Mouse (Mus musculus) gastrocnemius, adult 18-20 months (tissue): ENCODE results near the gene Usp2. TPM values are rescaled to one million over a fixed set of nuclear protein-coding genes. Genes with fewer than 3 reads are reported as not detected.

Source experiments
- DNase-seq: peaks from one replicate; pipeline ENCODE4 v3.0.0; 2021; ENCODE audit warnings: low spot score
- total RNA-seq, 2 experiments: library from RNA; stranded (reverse); gene quantifications; 2 replicates each; pipeline ENCODE4 v1.2.3; 2021

Usp2 gene
- total RNA-seq, 2 experiments from 2014 or later = 125 to 221 TPM

DNA sequence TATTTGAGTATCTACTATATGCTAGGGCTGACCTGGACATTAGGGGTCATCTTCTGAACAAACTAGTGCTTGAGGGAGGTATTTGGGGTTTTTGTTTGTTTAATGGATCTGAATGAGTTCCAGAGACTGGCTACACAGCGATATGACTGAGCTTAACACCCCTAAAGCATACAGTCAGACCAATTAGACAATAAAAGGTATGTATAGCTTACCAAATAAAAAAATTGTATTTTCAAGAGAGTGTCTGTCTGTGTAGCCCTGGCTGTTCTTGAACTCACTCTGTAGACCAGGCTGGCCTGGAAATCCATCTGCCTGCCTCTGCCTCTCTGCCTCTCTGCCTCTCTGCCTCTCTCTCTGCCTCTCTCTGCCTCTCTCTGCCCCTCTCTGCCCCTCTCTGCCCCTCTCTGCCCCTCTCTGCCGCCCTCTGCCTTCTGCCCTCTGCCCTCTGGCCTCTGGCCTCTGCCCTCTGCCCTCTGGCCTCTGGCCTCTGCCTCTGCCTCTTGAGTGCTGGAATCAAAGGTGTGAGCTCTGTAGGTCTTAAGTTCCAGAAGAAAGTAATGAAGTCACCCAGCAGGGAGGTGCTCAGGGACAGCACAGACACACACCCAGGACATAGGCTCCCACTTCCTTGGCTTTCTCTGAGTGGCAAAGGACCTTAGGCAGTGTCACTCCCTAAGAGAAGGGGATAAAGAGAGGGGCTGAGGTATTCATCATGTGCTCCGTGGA is 21.5 kb upstream of the Usp2 start:
- DNase-seq = no peak

DNA sequence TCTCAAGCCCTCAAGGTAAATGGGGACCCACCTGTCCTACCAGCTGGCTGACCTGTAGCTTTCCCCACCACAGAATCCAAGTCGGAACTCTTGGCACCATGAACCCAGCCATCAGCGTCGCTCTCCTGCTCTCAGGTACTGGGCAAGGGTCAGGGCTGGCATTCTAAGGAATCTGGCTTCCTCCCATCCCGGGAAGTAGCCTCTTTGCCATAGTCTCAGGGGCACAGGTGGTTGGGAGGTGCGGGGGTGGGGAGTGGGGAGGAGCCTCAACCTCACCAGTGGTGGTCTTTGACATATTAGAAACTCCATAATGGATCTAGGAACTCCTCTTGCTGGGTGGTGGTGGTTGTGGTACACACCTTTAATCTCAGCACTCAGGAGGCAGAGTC is 20.9 kb upstream of the Usp2 start:
- no peak for DNase-seq

DNA sequence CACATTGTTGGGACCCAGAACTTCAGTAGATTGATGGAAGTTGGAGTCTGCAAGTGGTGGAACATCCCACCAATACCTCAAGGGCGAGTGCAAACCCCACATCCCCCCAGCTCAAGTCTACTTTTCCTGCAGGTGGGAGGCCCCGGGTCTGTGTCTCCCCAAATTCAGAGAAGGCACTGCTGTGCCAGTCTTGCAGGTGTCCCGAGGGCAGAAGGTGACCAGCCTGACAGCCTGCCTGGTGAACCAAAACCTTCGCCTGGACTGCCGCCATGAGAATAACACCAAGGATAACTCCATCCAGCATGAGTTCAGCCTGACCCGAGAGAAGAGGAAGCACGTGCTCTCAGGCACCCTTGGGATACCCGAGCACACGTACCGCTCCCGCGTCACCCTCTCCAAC is 20.4 kb upstream of the Usp2 start:
- no peak for DNase-seq

DNA sequence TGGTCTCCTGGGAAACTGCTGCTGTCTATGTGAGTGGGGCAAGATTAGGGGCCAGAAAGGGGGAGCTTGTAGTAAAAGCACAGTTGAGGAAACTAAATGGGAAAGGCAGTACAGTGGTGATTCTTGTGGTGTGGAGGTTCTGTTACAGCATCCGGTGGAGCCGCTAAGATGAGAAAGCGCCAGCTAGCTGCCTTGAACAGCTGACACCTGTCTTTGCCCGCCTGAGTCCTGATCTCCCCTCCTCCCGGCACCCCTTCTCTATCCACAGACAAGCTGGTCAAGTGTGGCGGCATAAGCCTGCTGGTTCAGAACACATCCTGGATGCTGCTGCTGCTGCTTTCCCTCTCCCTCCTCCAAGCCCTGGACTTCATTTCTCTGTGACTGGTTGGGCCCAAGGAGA is 19.8 kb upstream of the Usp2 start:
- no peak for DNase-seq

DNA sequence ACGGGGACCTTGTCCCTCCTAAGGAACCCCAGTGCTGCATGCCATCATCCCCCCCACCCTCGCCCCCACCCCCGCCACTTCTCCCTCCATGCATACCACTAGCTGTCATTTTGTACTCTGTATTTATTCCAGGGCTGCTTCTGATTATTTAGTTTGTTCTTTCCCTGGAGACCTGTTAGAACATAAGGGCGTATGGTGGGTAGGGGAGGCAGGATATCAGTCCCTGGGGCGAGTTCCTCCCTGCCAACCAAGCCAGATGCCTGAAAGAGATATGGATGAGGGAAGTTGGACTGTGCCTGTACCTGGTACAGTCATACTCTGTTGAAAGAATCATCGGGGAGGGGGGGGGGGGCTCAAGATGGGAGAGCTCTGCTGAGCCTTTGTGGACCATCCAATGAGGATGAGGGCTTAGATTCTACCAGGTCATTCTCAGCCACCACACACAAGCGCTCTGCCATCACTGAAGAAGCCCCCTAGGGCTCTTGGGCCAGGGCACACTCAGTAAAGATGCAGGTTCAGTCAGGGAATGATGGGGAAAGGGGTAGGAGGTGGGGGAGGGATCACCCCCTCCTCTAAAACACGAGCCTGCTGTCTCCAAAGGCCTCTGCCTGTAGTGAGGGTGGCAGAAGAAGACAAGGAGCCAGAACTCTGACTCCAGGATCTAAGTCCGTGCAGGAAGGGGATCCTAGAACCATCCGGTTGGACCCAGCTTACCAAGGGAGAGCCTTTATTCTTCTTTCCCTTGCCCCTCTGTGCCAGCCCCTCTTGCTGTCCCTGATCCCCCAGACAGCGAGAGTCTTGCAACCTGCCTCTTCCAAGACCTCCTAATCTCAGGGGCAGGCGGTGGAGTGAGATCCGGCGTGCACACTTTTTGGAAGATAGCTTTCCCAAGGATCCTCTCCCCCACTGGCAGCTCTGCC is 19.0 kb upstream of the Usp2 start:
- DNase-seq = no peak

DNA sequence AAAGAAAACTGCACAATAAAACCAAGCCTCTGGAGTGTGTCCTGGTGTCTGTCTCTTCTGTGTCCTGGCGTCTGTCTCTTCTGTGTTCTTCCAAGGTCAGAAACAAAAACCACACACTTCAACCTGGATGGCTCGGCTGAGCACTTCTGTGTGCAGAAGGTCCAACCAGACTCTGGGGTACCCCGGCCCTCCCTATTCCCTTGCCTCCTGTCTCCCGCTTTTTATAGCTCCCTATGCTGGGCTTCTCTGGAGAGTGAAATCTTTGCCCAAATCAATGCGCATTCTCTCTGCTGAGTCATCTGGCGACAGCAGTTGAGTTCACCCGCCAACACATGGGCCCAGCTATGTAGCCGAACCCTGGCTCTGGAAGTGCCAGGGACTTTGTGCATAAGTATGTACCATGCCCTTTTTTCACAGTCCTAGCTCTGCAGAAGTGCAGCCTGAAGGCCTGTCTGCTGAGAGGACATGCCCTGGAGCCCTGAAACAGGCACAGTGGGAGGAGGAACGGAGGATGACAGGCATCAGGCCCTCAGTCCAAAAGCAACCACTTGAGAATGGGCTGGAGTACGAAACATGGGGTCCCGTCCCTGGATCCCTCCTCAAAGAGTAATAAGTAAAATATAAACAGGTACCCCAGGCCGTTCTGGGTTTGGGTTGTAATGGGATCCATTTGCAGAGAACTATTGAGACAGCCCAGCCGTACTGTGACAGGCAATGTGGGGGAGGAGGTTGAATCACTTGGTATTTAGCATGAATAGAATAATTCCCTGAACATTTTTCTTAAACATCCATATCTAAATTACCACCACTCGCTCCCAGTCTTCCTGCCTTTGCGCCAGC is 18.1 kb upstream of the Usp2 start:
- DNase-seq = no peak

DNA sequence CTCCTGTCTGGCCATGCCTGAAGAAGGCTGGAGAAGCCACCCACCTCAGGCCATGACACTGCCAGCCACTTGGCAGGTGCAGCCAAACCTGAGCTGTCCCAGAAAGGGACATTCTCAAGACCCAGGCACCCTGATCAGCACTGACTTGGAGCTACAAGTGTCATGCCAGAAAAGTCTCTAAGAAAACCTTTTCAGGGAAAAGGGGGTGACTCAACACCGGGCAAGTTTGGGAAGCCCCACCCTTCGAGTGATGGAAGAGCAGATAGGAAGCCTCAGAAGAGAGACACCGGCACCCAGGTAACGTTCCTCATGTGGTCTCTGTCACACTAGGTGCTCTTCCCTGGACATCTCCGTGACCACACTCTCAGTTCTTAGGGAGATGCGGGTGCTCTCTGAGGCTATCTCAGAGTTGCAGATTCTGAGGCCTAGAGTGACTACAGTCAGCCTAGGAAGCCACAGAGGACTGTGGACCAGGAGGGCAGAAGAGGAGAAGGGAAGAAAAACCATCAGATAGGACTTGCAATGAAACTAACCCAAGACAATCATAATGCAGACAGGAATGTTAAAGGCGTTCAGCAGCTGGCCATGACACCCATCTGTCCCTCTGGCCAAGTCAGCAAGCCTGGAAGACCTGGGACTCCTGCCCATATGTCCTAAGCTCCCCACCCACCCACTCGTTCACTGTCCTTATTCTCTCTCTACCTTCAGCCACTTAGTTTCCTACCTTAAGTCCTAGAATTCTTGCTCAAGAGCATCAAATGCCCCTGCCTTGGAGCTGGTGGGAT is 17.2 kb upstream of the Usp2 start:
- DNase-seq = no peak

DNA sequence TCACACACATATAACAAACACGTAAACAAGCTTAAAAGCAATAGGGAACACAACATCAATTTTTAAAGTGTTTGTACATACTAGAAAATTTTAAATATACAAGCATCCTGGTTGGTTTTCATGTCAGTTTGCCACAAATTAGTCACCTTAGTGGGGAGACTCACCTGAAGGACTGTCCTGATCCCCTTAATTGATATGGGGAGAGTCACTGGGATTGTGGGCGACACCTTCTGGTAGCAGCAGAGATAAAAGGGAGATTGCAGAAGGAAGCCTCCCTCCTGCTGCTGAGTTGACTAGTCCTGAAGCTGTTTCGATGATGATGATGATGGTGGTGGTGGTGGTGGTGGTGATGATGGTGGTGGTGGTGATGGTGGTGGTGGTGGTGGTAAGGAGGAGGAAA is 14.0 kb upstream of the Usp2 start:
- DNase-seq = no peak

DNA sequence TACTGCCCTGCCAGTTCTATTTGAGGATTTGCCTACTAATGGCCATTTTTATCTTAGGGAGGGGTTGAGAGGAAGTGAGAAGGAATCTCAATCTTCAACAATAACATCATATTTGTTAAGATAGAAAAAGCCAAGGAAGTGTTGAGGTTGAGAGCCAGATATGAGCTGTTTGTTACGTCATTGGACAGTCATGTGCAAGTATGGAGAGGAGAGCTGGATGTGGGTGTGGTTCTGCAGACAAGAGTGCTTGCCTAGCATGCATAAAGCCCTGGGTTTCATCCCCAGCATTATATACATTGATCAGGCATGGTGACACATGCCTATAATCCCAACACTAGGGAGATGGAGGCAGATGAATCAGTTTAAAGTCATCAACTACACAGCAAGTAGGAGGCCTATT is 12.9 kb upstream of the Usp2 start:
- DNase-seq = no peak

DNA sequence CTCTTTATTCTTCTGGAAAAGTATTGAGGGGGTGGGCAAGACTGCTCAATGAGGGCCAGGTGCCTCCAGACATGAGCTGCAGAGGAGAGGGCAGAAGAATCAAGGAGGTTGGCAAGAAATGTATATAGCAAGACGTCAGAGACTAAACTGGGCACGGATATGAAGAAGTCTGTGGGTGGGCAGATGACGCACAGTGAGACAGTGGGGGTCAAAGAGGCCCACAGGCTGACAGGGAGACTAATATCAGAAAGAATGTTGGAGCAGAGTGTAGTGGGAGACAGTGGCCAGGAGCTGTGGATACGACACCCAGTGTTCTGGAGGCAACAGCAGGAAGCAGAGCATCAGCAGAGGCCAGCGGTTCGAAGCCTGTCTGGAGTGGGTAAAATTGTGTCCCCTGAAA is 8.2 kb upstream of the Usp2 start:
- no peak for DNase-seq

DNA sequence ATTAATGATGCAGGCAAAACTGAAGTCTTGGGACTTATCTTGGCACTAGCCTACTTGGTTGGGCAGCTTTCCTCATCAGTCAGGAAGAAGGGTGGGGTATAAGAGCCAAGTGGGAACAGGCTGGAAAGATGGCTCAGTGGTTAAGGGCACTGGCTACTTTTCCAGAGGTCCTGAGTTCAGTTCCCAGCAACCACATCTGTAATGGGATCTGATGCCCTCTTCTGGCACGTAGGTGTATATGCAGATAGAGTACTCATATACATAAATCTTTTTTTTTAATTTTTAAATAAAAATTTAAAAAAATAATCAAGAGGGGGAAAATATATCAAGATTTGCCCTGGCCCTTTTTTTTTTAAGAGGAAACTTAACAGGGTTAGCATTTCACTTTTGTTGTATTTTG is 1.6 kb upstream of the Usp2 start:
- no peak for DNase-seq

DNA sequence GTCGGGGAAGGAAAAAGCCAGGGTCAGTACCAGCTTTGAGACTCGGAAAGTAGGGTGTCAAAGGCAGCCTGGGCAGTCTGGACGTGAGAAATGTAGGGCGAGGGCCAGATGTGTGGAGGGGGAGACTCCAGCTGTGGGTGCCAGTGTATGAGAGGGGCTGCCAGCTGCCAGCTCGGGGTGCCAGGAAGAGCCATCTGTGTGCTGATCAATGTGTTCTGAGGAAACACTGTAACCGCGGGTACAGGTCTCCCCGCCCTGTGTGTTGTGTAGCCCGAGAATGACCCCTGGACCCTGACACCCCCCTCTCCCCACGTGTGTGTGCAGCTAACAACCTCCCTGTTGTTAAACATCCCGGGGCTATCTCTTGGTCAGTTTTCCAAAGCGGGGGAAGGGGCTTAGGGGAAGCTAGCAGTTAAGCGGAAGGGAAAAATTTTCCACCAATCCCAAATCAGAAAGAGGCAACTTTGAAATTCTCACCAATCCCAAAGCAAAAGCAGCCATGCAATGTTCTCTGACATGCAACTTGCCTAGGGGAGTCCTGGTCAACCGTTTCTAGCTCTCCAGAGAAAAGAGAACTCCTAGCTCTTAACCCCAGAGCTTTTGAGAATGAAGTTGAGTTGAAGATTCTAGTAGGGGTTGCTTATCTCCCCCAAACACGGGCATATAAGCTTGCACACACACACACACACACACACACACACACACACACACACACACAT is 579 bp downstream of the Usp2 start:
- DNase-seq = no peak

DNA sequence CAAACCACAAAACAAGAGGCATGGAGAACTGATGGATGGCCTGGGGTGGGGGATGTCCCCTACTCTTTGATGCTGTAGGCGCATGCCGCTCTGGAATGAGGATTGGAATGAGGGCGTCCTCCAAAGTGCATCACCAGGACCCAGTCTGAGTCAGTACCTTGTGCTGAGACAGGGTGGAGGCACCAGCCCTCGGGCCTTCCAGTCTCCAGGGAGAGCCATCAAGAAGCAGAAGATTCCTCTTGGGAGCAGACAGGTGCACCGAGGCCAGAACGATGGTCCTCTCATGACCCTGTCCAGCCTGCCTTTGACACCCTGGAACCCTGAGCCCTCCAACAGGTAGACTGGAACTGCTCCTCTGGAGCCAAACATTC is 1.1 kb downstream of the Usp2 start:
- peak; percentile 23 for DNase-seq

DNA sequence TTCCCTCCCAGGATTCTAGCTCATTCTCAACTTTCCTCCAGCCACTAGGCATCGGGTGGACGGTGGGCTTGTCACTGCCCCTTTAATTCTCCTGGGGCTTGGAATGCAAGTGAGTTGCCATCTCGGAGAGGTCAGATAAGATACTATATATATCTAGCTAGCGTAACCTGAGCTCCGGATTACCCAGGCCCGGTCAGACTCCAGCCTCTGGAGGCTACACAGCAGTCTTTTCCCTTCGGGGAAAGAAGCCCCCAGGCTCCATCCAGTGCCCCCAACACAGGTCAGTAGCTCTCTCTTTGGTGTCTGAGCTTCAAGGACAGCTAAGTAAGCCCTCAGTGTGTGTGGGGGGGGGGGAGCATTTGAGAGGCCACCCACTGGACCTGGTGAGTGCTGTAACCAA is 2.4 kb downstream of the Usp2 start:
- DNase-seq = peak; percentile 69

DNA sequence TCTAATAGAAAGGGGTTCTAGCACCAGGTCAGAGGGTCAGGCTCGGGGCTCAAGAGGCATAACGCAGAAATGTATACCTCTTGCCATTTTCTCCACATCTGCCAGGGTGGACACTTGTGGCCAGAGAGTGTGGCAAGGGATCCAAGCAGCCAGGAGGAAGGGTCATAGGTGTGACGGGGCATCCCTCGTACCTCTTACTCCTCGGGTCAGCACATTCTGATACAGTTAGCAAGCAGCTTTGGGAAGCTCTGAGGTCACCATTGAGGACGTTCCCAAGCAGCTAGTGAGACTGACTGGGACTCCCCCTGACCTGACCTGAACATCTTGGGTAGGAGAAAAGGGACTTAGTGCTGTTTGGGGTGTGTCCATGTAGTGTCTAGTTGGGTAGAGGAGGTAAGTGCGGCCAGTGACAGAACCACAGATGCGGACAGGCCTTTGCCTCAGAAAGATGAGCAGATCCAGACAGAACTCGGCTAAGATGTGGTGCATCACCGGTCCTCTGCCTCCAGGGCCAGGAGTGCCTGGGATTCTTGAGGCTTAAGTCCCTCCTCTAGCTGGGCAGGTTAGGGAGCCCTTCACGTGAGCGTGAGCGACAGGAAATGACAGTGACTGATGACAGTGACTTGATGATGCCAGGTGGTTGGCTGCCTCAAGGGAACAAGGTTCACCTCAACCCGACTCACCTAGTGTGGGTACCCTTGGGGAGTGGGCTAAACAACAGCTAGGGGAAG is 3.5 kb downstream of the Usp2 start:
- peak; percentile 62 for DNase-seq

DNA sequence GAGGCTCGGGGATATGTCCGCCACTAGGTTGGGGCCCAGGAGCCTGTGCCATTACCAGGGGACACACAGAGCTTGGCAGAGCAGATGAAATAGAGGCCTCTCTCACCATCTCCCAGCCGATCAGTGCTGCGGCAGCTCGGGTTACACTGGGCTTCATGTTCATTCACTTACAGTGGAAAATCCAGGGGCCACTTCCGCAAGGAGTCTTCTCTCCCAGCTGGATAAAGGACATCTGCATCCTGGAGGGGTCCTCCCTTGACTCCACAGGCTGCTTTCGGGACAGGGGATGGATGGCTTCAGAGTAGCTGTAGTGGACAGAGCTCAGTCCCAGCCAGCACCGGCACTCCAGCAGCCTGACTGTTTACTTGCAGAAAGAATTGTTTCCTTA is 4.0 kb downstream of the Usp2 start:
- DNase-seq = no peak

DNA sequence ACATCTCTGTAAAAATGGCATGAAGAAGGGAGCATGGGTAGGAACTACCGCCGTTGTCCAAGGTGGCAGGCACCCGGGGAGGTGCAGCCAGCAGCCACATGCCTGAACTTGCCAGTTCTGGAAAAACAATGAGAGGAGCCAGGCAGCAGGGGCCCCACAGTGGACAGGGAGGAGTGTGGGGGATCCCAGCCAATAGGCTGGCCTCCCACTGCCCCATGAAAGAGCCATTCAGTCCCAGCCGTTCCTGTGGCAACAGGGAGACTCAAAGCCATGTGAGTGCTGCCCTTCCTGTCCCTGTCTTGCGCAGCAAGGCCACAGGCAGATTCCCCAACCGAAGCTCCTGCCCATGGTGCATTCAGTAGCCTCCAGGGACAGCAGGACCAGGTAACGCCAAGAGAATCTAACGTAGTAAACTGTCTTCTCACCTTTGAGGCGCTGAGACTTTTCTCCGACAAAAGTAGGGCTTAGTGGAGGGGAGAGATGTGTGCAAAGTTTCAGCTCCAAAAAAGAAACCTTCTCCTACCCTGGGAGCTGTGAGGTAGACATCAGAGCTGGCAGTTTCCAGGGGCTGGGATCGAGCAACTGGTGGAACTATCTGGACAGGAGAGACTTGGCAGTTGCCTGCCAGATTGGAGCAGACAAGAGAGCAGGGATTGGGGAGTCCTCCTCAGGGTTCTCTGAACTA is 5.2 kb downstream of the Usp2 start:
- no peak for DNase-seq

DNA sequence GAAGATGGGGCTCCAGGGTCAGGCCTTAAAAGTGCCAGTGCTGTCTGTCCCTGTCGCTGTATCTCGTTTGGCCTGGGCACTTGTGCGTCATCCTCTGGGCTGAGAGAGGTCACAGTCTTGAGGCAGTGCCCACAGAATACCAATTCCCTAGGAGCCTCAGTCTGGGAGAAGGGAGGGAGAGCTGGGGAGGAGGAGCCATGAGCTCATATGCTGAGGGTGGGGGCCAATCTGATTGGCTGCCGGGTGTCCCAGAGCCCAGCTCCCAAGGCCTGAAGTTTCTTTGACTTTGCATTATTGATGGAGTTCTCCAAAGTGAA is 5.7 kb downstream of the Usp2 start:
- peak; percentile 86 for DNase-seq

DNA sequence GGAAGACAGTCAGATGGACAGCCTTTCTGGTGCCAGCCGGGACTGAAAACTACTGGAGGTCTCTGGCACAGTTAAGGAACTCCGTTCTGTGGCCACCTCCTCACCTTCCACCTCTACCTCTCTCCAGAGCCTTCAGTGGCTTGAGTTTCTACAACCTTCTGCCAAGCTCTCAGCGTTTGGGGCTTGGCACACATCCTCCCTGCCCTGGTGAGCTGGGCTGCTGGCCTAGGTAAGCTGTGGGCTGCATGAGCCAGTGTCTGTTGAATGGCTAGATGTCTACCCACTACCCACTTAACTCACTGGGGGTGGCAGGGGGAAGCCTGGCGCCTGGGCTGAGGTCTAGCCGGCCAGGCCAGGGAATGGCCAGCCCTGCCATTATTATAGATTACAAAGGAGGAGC is 6.3 kb downstream of the Usp2 start:
- peak; percentile 66 for DNase-seq
